Mouse (Mus musculus): ENCODE data around the gene Pex12.
"Not testable (repeated sequence)": the region's sequence is repeated elsewhere in the genome, so short reads cannot be mapped to it uniquely, and the experiment has no call there.

Gene Pex12

DNA sequence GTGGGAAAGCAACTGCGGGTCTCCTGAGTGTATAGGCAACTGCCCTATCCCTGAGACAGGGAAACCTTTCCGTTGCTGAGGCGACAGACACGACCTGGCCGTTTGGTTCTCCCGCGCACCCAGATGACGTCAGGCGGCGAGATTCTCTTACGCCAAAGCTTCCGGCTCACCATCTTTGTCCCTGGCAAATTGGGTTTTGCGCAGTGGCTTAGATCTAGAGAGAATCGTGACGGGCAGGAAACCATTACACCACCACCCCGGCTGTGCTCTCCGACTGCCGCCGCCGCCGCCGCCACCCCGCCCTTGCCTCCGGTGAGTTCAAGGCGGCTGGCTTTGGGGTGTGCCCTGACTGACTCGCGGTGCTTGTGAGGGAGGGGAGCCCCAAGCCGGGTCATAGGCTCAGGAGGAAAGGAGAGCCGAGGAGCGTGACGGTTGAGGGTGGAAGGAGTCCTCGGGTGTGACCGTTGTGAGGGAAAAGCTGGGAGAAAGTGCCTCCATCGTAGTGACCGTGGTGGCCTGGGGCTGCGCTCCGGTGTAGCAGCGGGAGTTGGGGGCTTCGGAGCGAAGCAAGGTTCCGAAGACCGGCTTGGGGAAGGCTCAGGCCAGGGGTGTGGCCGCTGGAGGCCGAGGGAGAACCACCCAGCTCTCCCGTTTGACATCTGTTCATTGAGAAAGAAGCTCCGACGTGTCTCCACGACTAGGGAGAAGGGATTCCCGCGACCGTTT, at the start of gene Pex12:
Gene Pex12, minus strand, starts transcription at position 61 of the 726 bp plus-strand sequence.
- DNase-seq, result peak; percentile 96

DNA sequence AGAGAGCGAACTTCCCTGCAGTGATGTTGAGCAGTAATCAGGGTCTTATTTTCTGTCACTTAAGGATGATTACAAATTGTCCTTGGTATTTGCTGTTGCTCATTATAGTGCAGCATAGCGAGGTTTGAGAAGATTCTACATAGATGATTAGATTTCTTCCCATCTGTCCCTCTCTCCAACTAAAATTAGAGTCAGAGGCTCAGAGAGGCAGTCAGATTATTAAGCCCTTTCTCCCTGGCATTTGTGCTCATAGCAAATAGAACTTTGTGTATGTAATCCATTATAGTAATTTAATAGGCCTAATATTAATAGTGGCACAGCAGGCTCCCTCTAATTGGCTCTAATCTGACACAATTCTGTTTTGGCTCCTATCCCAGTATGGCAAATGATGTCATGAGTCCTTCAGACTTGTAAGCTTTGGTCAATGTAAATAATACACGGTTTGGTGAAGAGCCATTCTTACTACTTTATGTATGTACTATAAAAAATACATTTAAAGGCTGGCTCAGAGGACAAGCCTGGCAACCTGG, 39.4 kb upstream of the Pex12 start:
- DNase-seq, result no peak

DNA sequence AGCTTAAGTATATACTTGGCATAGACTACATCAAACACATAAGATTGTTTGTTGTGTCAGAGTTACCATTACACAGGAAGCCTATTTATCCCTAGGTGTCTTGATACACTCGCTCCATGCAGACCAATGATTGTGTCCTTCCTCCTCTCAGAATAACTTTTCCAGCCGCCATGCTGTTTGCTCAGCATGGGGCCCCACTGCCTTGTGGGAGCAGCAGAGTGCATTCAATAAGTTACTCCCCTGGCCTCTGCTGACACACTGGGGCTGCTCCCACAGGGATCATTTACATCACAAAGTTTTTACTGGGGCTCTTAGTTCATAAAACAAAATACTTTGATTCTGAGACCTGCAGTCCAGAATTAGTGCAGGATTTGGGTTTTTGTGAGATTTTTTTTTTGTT, 37.3 kb upstream of the Pex12 start:
- DNase-seq, result no peak

DNA sequence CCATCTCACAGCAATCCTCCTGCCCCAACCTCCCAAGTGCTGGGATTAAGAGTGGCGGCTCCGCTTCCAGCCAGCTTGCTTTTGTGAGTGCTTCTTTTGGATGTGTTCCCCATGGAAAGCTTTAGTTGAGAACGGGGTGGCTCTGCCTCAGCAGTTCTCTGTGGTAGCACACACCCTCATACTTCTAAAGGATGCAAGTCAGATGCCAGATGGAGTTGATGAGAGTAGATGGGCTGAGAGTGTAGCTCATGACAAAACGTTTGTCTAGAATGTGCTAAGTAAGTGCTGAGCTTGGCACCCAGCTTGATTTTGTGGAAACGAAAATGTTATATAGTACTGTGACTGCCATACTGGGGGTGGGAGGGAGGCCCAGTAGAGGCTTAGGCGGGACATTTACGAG, 33.4 kb upstream of the Pex12 start:
- DNase-seq, result no peak

DNA sequence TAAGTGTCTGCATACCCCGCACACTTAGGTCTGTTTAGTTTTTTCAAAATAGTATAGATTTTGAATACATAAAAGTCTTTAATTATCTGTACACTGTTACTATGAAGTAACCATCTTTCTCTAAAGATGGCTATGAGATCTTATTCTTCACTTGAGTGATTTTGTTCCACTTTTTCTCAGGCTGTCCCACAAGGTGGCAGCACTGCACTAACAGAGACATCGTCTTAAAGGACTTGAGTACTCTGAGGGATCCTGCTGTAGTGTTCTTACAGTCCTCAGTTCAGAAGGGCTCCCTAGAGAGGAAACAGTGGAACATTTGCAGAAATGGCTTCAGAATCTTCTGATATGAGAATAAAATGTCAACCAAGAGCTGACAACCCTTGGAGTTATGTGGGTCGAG, 25.0 kb upstream of the Pex12 start:
- peak; percentile 62 for DNase-seq

DNA sequence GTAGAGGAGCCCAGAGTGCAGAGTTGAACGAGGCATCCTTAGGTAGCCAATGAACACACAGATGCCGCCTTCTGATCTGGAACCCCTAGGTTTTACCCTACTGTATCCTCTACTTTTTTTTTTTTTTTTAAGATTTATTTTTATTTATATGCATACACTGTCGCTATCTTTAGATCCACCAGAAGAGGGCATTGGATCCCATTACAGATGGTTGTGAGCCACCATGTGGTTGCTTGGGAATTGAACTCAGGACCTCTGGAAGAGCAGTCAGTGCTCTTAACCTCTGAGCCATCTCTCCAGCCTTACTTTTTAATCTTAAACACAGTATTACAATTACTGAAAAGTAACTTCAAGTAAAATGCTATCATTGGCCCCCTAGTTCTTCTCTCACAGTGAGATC, 24.3 kb upstream of the Pex12 start:
- DNase-seq, result not testable (repeated sequence)

DNA sequence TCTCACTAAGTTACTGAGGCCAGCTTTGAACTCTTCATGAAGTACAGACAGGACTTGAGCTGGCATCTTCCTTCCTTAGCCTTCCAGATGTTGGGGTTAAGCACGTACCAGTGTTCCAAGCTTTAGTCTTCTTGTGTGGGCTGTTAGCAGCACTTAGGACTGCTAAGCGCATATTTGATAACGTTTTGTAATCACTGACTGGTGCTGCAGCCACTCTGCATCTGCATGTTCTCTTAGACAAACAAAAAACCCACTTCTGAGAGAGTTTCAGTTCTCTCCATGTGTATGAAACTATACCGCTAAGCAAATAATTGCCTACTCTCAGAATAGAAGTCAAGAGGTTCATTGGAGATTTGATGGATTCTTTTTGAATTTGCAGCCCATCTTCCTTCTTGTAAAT, 16.7 kb upstream of the Pex12 start:
- DNase-seq, result no peak

DNA sequence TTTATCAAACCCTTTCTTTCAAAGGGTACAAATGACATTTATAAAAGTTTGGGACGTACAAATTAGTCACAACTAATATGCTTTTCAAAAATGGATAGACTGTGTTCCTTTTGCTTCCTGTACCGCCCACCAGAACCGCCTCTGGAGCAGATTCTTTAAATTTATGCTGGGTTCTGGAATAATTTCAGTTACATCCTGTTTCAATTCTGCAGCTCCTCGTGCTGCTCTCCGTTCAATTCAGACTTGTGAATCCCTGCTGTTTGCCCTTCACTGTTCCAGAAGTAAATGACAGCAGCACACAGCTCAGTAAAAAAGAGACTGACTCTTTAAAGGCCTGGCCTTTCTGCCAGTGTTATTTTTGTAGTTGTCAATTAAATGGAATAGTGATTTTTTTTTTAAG, 10.1 kb upstream of the Pex12 start:
- DNase-seq, result no peak

DNA sequence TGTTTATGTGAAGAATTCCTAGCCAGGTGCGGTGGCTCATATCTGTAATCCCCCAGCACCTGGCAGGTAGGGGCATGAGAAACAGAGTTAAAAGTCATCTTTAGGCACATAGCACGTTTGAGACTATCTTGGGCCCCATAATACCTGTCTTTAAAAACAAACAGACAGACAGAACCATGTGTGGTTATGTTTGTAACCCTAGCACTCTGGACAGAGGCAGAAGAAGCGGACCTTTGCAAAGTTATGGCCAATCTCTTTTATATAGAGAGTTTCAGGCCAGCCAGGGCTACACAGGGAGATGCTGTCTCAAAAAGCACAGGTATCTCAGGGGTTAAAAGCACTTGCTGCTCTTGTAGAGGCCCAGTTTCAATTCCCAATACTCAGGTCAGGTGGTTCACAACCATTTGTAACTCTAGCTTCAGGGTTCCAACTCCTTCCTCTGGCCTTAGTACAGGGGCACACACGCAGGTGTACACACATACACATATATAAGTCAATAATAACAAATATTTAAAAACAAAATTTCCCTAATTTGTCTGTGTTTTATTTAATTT, 4.4 kb upstream of the Pex12 start:
- DNase-seq, result no peak

DNA sequence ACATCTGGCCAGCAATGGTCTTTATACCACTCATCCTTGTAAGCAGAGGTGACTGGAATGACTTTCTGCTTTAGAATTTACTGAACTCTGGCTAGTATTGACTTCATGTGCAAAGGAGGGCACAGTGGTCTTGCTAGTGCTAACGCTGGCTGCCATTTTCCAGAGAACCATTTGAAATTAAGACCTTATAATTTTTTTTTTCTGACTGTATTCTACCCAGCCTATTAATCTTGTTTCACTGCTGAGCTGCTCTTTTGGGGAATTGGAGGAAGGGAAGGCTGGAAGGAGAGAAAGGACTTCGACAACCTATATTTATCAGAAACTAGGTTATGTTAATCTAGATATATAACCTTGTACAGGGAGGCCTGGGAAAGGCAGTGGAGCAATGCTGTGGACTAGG, 2.1 kb upstream of the Pex12 start:
- no peak for DNase-seq

DNA sequence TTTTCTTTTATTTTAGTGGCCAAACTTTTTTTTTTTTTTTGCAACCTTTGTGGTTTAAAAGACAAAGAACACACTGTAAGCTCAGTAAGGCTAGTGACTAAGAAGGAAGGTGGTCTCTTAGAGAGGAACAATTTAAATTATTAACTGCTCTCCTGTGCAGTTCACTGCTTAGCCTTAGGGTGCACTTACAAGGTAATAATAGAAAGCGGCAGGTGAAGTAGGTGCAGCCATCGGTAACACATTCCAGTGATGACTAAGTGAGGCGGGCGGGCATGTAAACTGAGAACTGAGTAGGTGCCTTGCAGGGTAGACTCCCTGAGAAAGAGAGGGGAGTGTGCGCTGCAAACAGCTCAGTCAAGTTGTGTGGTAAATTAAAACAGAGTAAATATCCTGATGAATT, 1.4 kb upstream of the Pex12 start:
- DNase-seq, result peak; percentile 35

DNA sequence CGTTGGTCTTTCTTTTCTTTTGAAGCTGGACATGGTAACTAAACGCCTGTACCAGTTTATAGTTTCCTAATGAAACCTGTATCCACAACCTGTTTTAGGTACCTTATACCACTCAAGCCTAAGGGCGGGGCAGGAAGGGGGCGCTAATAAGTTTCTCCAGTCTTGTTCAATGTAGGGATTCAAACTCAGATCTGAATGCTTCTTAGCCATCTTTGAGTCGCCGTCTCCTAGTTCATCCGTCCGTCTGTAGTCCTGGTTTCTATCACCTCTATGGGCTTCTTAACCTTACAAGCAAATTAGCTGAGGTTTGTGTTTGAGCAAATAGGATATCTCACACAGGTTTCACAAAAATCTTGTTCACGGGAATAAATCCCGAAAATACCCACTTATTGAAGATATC, 262 bp downstream of the Pex12 start:
- DNase-seq, result no peak

DNA sequence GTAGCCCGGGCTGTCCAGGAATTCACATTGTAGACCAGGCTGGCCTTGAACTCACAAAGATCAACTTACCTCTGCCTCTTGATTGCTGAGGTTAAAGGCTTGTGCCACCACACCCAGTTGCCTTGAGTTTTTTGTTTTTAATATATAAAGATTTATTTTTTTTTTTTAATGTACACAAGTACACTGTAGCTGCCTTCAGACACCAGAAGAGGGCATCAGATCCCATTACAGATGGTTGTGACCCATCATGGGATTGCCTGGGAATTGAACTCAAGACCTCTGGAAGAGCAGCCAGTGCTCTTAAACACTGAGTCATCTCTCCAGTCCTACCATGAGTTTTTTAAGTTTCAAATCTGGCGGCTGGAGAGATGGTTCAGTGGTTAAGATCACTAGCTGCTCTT, 955 bp downstream of the Pex12 start:
- DNase-seq, result no peak

DNA sequence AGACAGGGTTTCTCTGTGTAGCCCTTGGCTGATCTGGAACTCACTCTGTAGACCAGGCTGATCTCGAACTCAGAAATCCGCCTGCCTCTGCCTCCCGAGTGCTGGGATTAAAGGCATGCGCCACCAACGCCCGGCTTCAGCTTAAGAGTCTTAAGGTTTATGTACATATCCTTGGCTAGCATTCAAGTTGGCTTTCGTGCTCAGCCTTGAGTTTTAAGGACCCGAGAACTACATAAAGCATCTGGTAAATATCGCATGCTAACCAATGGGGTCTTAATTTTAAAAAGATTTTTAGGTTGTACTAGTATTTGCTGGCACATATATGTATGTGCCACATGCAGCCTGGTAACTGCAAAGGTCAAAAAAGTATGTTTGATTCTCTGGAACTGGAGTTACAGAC, 2.7 kb downstream of the Pex12 start:
- DNase-seq, result peak; percentile 19

DNA sequence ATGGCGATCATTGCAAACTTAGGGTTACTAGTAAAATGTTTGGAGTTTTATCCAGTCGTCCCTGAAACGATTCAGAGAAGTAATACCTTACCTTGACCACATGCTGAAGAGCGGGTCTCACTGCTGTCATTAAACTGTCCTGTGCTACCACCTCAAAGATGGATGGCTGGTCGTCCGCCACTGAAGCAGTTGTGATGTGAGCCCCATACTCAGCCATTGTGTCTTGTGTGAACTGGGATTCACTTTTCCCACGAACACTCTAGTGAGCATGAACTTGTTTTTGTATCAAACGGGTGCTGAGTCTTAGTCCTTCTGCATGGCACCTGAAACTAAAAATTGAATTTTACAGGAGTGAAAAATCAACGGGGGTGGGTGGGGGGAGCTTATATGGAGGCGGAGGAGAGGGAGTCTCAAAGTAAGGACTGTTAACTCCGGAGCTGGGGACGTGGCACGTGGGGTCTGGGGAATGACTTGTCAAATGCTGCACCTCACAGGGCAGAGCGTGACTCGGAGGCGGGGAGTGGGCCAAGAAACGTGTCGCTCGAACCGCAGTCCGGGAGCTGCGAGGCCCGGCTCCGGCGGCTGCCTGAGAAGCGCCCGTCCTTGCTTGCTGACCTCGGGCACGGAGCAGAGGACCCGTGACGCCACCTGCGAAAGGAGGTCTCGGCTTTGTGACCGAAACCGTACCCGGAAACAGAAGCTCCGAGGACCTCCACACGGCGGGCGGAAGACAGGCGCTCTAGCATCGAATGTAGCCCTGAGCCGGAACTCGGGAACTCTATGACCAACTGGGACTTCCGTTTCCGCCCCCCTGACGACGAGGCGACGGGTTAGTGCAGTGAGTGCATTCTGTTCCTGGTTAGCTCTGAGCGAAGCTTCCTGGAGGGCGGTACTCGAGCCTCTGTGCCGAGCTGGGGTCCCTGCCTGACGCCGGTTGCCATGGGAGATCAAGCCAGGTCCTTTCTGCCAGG, 3.9 kb downstream of the Pex12 start, which contains the start of gene Ap2b1:
Gene Ap2b1, plus strand, starts transcription at position 800 of the 971 bp plus-strand sequence.
- DNase-seq, result peak; percentile 97

DNA sequence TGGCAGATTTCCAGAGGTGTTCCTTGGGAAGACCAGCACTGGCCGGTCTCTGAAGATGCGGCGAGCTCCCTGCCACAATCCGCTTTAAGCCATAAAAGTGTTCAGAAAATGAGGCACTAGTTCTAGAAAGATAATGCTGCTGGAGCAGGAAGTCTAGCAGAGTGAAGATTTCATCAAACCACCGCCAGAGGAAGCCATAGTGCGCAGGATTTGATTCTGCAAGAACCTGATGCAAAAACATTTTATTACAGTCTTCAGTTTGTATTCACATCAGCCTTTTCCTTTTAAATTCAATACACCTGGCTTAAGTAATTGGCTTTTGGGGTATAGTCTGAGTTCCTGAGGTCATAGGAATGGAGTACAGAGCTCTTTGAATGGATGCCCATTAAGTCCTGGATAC, 4.6 kb downstream of the Pex12 start:
- no peak for DNase-seq

DNA sequence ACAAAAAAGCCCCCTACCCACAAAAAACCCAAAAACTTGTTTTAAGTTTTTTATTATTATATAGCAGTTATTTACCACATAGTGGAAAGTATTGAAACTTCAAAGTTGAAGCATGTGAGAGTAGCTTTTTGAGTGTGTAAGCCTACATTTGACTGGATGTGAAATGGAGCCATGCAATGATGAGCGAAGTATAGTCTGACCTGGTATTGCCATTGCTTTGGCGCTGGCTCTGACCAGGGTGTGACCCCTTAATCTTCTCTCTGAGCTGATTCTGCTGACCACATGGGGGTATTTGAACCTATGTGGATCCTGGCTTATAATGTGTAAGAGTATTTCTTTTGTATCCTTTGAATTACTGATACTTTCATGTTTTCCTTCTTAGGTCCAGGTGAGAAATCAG, 8.3 kb downstream of the Pex12 start:
- no peak for DNase-seq

DNA sequence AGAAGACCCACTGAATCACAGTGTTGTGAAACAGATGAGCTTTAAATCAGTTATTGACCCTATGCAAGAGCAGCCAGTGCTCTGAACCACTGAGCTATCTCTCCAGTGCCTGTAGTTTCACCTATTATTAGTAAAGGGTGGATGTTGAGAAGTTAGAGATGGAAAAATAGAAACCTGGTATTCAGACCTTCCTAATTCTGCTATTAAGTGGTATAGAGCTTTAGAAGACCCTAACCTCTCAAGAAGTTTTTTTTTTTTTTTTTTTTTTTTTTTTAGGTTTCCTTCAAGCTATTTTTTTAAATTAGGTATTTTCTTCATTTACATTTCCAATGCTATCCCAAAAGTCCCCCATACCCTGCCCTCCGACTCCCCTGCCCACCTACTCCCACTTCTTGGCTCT, 9.2 kb downstream of the Pex12 start:
- DNase-seq, result no peak

DNA sequence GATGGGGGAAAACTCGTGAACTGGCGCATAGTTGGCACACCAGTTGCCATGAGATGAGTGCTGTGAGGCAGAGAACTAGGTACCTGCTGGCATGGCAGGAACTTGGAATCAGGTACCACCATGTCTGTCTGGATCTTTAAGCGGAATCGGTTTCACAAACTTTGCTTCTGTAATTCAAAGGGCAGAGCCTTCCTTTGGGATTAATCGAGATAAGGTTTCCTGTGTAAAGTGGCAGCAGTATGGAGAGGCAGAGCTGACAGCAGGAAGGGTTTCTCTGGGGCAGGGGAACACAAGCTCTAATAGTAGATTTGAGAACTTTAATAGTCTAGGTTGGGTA, 10.2 kb downstream of the Pex12 start:
- DNase-seq, result no peak

DNA sequence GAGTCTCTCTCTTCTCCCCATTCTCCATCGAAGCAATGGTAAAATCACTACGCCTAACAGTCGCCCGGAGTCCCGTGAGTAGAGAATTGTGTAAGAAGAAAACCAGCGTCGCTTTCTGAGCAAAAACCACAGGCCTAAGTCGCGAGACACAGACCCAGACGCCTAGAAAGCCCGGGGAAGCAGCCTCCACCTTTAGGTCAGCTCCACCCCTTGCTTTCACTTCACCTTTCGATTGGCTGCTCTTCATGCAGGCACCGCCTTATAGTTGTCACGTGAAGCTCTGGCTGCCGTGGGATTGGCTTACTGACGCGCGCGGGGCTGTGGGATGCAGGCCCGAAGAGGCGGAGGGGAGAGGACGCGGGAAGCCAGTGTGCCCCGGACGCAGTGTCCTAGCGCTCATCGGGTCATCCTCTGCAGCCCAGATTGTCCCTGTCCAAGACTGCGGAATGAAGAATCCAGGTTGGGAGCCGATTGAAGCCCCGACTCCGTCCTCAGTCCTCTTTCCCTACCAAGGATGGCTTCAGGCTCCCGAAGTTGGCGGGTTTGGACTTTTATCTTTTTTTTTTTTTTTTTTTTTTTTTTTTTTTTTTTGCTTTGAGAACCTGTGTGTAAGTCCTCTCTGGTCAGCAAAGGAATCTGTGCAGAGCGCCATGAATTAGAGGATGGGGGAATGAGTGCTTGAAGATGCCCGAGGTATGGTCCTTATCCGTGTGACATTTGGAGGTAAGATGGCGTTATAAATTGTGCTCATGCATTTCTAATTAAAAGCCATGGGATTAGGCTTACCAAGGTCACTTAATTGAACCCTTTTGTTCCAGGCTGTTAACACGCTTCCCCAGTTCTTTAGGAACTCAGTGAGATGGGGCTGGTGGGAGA, 10.8 kb downstream of the Pex12 start:
- peak; percentile 97 for DNase-seq

DNA sequence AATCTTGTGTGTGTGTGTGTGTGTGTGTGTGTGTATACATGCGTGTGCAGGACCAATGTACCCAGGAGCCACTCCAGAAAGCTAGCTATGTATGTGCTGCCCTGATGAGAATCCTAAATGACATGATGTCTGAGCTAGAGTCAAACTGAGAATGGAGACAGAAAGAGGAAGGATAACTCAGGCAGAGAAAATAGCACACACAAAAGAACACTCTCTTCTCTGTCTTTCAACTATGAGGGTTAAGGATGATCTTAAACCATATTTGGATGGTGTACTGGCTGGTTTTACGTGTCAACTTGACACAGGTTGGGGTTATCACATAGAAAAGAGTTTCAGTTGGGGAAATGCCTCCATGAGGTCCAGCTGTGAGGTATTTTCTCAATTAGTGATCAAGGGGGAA, 12.8 kb downstream of the Pex12 start:
- no peak for DNase-seq

DNA sequence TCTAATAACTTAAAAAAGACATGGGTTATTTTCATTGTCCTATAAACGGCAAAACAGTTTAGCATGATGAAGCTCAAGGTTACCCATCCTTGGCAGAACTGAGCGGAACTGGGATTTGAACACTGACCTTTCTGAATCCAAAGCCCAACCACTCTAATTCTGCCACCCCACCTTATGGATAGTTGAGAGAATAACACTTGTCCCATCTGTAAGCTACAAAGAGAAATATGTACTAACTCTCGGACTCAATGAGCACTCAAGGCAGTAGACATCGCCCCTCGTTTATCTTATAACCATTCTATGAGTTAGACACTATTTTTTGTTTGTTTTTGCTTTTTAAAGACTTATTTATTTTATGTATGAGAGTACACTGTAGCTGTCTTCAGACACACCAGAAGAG, 13.3 kb downstream of the Pex12 start:
- DNase-seq, result no peak

DNA sequence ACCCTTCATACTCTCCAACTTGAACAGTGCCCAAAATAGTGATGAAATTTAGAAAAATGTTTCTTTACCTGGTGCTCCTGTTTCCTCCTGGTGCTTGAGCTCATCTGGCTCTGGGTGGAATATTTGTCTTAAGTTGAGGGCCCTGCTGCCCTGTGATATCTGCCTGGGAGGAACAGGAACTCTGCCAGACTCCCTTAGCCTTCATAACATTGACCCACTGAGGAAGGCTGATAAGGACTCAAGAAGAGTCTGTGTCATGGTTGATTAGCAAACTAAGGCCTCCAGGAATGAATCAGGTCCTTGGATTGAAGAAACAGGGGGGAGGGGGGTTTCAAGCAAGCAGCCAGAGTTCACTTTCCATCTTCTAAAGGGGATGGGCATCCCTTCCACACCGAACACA, 15.8 kb downstream of the Pex12 start, which contains the start of gene Slfn14:
Gene Slfn14, minus strand, starts transcription at position 161 of the 400 bp plus-strand sequence.
- DNase-seq, result no peak
